Mouse (Mus musculus): ENCODE results near the gene Ginm1. TPM values are rescaled to one million over a fixed set of nuclear protein-coding genes. Genes with fewer than 3 reads are reported as not detected.
A peak's percentile ranks its signal among the peaks of the same experiment; 100 is the strongest.

The Ginm1 gene
- polyA plus RNA-seq (2015; fragmentation: Nextera tagmentation; extraction: Ambion mirVana) = 49.3 and 55.3 TPM in 2 replicates

GRCm38 (mm10) chr10:7792751-7793385 is at the start of gene Ginm1, which contains the start of gene Ppil4:
Gene Ginm1, minus strand, starts transcription at chr10:7792824.
Gene Ppil4, plus strand, starts transcription at chr10:7792891.
- peak within 1 kb of the TSS; percentile 51; the same call in 1 of the 2 replicates for H3K27ac ChIP-seq

GRCm38 (mm10) chr10:7841571-7842080 is 49.0 kb upstream of the Ginm1 start:
- H3K4me2 ChIP-seq = no peak overlapping the region
- WGBS = 82% methylated on average over 14 of the region's 14 CpGs
- H3K9ac ChIP-seq = no peak overlapping the region
- H3K27ac ChIP-seq = no peak overlapping the region
- no peak overlapping the region for H3K4me3 ChIP-seq
- no peaks in the 10 kb centered on the region for H3K4me1 ChIP-seq
- H3K27me3 ChIP-seq = no peaks in the 10 kb centered on the region
- H3K9me3 ChIP-seq (replicated peaks) = no peaks in the 10 kb centered on the region
- no peaks in the 10 kb centered on the region for H3K36me3 ChIP-seq (ENCODE audit: poor library complexity, severe bottlenecking)
- ATAC-seq = no peak

More at GRCm38 (mm10) chr10:7792751-7793385, at the start of gene Ginm1, which contains the start of gene Ppil4:
- Histone ChIP-seq H3K4me2 (peak within 1 kb of the TSS; percentile 84), H3K9ac (peak within 1 kb of the TSS; percentile 89), H3K36me3 (ENCODE audit: poor library complexity, severe bottlenecking) (peaks cover 31% of the 10 kb centered on the region), H3K9me3 (replicated peaks) (no peaks in the 10 kb centered on the region), H3K4me3 (peak within 1 kb of the TSS; percentile 63), H3K27me3 (no peaks in the 10 kb centered on the region), H3K4me1 (peaks cover 25% of the 10 kb centered on the region)
- peak; percentile 96 for ATAC-seq
- WGBS = under 1% methylated on average over 52 of the region's 52 CpGs

DNA sequence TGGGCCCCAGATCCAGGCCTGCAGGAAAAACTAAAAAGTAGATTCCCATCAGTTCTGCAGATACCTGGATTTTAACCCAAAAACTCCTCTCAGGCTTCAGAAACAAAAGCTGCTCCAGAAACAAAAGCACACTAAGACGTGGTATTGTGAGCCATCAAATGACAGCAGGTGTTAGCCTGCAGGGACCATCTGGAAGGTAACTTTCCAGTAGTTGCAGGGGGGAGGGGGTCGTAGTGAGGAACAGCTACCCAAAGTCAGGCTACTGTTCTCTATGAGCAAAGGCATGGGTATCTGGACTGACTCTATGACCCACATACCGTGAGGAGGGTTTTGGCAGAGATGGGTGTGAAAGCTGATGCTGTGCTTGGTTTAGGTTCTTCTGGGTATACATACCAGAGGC is 48.2 kb upstream of the Ginm1 start:
- no peak overlapping the region for H3K27ac ChIP-seq
- 50% methylated on average over 3 of the region's 3 CpGs for WGBS

DNA sequence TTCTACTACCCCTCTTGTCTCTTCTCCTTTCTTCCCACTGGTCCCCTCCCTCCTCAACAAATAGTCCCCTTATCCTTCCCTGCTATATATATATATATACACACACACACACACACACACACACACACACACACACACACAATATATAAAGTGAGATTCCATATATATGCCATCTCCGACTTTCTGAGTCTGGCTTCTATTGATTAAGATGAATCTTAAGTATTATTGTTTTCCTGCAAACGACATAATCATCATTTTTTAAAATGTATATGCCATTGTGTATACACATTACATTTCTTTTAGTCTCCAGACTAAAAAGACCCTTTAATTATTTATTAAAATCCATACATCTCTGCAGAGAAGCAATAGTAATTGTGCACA is 47.7 kb upstream of the Ginm1 start:
- Histone ChIP-seq H3K9me3 (replicated peaks) (no peaks in the 10 kb centered on the region), H3K36me3 (ENCODE audit: poor library complexity, severe bottlenecking) (no peaks in the 10 kb centered on the region), H3K4me1 (no peaks in the 10 kb centered on the region), H3K9ac (no peak overlapping the region), H3K27me3 (no peaks in the 10 kb centered on the region), H3K4me3 (no peak overlapping the region), H3K27ac (no peak overlapping the region), H3K4me2 (no peak overlapping the region)
- 82% methylated on average over 2 of the region's 2 CpGs for WGBS
- no peak for ATAC-seq

More for the DNA sequence above, 48.2 kb upstream of the Ginm1 start:
- Histone ChIP-seq H3K27me3 (no peaks in the 10 kb centered on the region), H3K36me3 (ENCODE audit: poor library complexity, severe bottlenecking) (no peaks in the 10 kb centered on the region), H3K4me3 (no peak overlapping the region), H3K9me3 (replicated peaks) (no peaks in the 10 kb centered on the region), H3K4me2 (no peak overlapping the region), H3K4me1 (no peaks in the 10 kb centered on the region), H3K9ac (no peak overlapping the region)
- no peak for ATAC-seq

- WGBS = 83% methylated on average over 22 of the region's 22 CpGs
These were observed 47.1 kb upstream of the Ginm1 start for GRCm38 (mm10) chr10:7839551-7840352.

GRCm38 (mm10) chr10:7838874-7839421 is 46.3 kb upstream of the Ginm1 start:
- no peak overlapping the region for H3K4me3 ChIP-seq
- no peak overlapping the region for H3K9ac ChIP-seq
- ATAC-seq = no peak
- H3K36me3 ChIP-seq (ENCODE audit: poor library complexity, severe bottlenecking) = no peaks in the 10 kb centered on the region
- H3K4me1 ChIP-seq = no peaks in the 10 kb centered on the region
- no peak overlapping the region for H3K27ac ChIP-seq
- 90% methylated on average over 5 of the region's 5 CpGs for WGBS
- no peaks in the 10 kb centered on the region for H3K27me3 ChIP-seq
- H3K9me3 ChIP-seq (replicated peaks) = no peaks in the 10 kb centered on the region
- no peak overlapping the region for H3K4me2 ChIP-seq

More at GRCm38 (mm10) chr10:7839551-7840352, 47.1 kb upstream of the Ginm1 start:
- H3K9me3 ChIP-seq (replicated peaks) = no peaks in the 10 kb centered on the region
- H3K36me3 ChIP-seq (ENCODE audit: poor library complexity, severe bottlenecking) = no peaks in the 10 kb centered on the region
- no peak overlapping the region for H3K4me3 ChIP-seq
- no peak overlapping the region for H3K27ac ChIP-seq
- no peak overlapping the region for H3K9ac ChIP-seq
- ATAC-seq = no peak
- H3K27me3 ChIP-seq = no peaks in the 10 kb centered on the region
- H3K4me2 ChIP-seq = no peak overlapping the region
- no peaks in the 10 kb centered on the region for H3K4me1 ChIP-seq

DNA sequence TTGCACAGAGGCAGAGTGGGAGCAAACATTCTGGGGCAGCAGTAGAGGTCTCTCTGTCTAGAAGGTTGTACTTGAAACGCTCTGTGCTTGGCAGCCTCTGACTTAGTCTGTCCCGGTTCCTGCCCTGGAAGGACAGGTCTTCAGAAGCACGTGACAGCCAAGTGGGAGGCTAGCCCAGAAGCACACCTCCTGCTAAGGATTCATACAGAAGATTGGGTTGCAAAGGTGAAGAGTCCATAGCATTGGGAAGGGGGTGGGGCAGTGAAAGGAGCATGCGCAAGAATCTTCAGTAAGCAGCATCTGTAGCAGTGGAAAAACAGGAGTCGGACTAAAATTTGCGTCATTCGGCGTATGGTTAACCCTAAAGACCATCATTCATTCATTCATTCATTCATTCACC is 45.4 kb upstream of the Ginm1 start:
- Histone ChIP-seq H3K27ac (no peak overlapping the region), H3K36me3 (ENCODE audit: poor library complexity, severe bottlenecking) (no peaks in the 10 kb centered on the region), H3K9ac (no peak overlapping the region), H3K4me3 (no peak overlapping the region), H3K4me1 (no peaks in the 10 kb centered on the region), H3K4me2 (no peak overlapping the region), H3K9me3 (replicated peaks) (no peaks in the 10 kb centered on the region), H3K27me3 (no peaks in the 10 kb centered on the region)
- no peak for ATAC-seq
- 90% methylated on average over 8 of the region's 8 CpGs for WGBS

GRCm38 (mm10) chr10:7837446-7837845 is 44.8 kb upstream of the Ginm1 start:
- H3K4me1 ChIP-seq = no peaks in the 10 kb centered on the region
- ATAC-seq = no peak
- H3K4me3 ChIP-seq = no peak overlapping the region
- no peaks in the 10 kb centered on the region for H3K36me3 ChIP-seq (ENCODE audit: poor library complexity, severe bottlenecking)
- no peak overlapping the region for H3K9ac ChIP-seq
- no peak overlapping the region for H3K27ac ChIP-seq
- H3K4me2 ChIP-seq = no peak overlapping the region
- no peaks in the 10 kb centered on the region for H3K27me3 ChIP-seq
- H3K9me3 ChIP-seq (replicated peaks) = no peaks in the 10 kb centered on the region
- 90% methylated on average over 8 of the region's 8 CpGs for WGBS

- Histone ChIP-seq H3K27me3 (no peaks in the 10 kb centered on the region), H3K4me1 (0 out of 2 replicates have a peak, but pooled peaks cover 3% of the 10 kb centered on the region), H3K36me3 (ENCODE audit: poor library complexity, severe bottlenecking) (no peaks in the 10 kb centered on the region), H3K27ac (no peak overlapping the region), H3K4me2 (no peak overlapping the region), H3K4me3 (no peak overlapping the region), H3K9me3 (replicated peaks) (no peaks in the 10 kb centered on the region), H3K9ac (no peak overlapping the region)
- ATAC-seq = no peak
- 72% methylated on average over 2 of the region's 2 CpGs for WGBS
These were observed 44.3 kb upstream of the Ginm1 start for GRCm38 (mm10) chr10:7836902-7837301.

- 0 out of 2 replicates have a peak, but pooled peaks cover 3% of the 10 kb centered on the region for H3K4me1 ChIP-seq
- no peak for ATAC-seq
These were observed 42.1 kb upstream of the Ginm1 start for GRCm38 (mm10) chr10:7834671-7835225.

GRCm38 (mm10) chr10:7833377-7834165 is 40.9 kb upstream of the Ginm1 start:
- no peak overlapping the region for H3K9ac ChIP-seq
- ATAC-seq = no peak

More at GRCm38 (mm10) chr10:7834671-7835225, 42.1 kb upstream of the Ginm1 start:
- WGBS = 80% methylated on average over 10 of the region's 10 CpGs
- Histone ChIP-seq H3K9me3 (replicated peaks) (no peaks in the 10 kb centered on the region), H3K4me2 (no peak overlapping the region), H3K4me3 (no peak overlapping the region), H3K27ac (no peak overlapping the region), H3K9ac (no peak overlapping the region), H3K27me3 (no peaks in the 10 kb centered on the region), H3K36me3 (ENCODE audit: poor library complexity, severe bottlenecking) (no peaks in the 10 kb centered on the region)

More at GRCm38 (mm10) chr10:7833377-7834165, 40.9 kb upstream of the Ginm1 start:
- no peak overlapping the region for H3K4me3 ChIP-seq
- 87% methylated on average over 9 of the region's 9 CpGs for WGBS
- no peak overlapping the region for H3K4me2 ChIP-seq
- 0 out of 2 replicates have a peak, but pooled peaks cover 3% of the 10 kb centered on the region for H3K4me1 ChIP-seq
- no peaks in the 10 kb centered on the region for H3K9me3 ChIP-seq (replicated peaks)
- no peak overlapping the region for H3K27ac ChIP-seq
- no peaks in the 10 kb centered on the region for H3K36me3 ChIP-seq (ENCODE audit: poor library complexity, severe bottlenecking)
- H3K27me3 ChIP-seq = no peaks in the 10 kb centered on the region
